Mouse (Mus musculus) MEL (cell line): ENCODE measurements at regions not wholly inside any gene's neighbourhood (a gene's known extent, or its start where the extent isn't known, plus 50 kb on each side); places are given as distances from the start of the nearest gene placed in this dataset.

Source experiments
- CTCF ChIP-seq, 3 experiments: IDR thresholded peaks in 2 of 3; conservative IDR thresholded peaks in 1 of 3; 2 replicates each; pipeline ENCODE4 v1.5.1; 2011 to 2012; ENCODE audit warnings: low read length in 3 of 3, low read depth in 2 of 3, mild to moderate bottlenecking in 2 of 3, improper control_type of control experiment in 1 of 3, inconsistent platforms in 1 of 3, mixed read lengths in 1 of 3, moderate library complexity in 1 of 3; ENCODE audit not compliant: control insufficient read depth in 1 of 3, insufficient read depth in 1 of 3, poor library complexity in 1 of 3, severe bottlenecking in 1 of 3
- ELF1 ChIP-seq: IDR thresholded peaks from 2 replicates; pipeline ENCODE4 v1.6.1; 2014; ENCODE audit warnings: low read depth, mild to moderate bottlenecking, inconsistent platforms, low read length, improper control_type of control experiment, moderate library complexity
- HCFC1 ChIP-seq: IDR thresholded peaks from 2 replicates; pipeline ENCODE4 v1.6.1; 2012; ENCODE audit warnings: low read depth, mild to moderate bottlenecking, inconsistent platforms, low read length, improper control_type of control experiment, moderate library complexity
- MAX ChIP-seq: IDR thresholded peaks from 2 replicates; pipeline ENCODE4 v1.6.1; 2011; ENCODE audit warnings: low read length, improper control_type of control experiment
- MXI1 ChIP-seq: IDR thresholded peaks from 2 replicates; pipeline ENCODE4 v1.6.1; 2011; ENCODE audit warnings: mild to moderate bottlenecking, low read depth, low read length, improper control_type of control experiment
- POLR2A ChIP-seq, 2 experiments: IDR thresholded peaks; 2 replicates each; pipeline ENCODE4 v1.6.1; 2011 to 2012; ENCODE audit warnings: low read length in 2 of 2, mild to moderate bottlenecking in 2 of 2, control low read depth in 1 of 2, improper control_type of control experiment in 1 of 2, low read depth in 1 of 2, moderate library complexity in 1 of 2; ENCODE audit not compliant: control insufficient read depth in 1 of 2, insufficient read depth in 1 of 2, poor library complexity in 1 of 2
- POLR2AphosphoS5 ChIP-seq: IDR thresholded peaks from 2 replicates; pipeline ENCODE4 v1.6.1; 2012; ENCODE audit warnings: low read depth, borderline replicate concordance, mild to moderate bottlenecking, inconsistent platforms, low read length, moderate library complexity, mixed read lengths
- UBTF ChIP-seq: IDR thresholded peaks from 2 replicates; pipeline ENCODE4 v1.6.1; 2012; ENCODE audit warnings: low read depth, mild to moderate bottlenecking, inconsistent platforms, low read length, improper control_type of control experiment, moderate library complexity, borderline replicate concordance; ENCODE audit not compliant: insufficient read depth
- ZC3H11A ChIP-seq: IDR thresholded peaks from 2 replicates; pipeline ENCODE4 v1.6.1; 2012; ENCODE audit warnings: low read depth, mild to moderate bottlenecking, inconsistent platforms, low read length, improper control_type of control experiment
- ZKSCAN1 ChIP-seq: IDR thresholded peaks from 2 replicates; pipeline ENCODE4 v1.6.1; 2012; ENCODE audit warnings: low read depth, mild to moderate bottlenecking, inconsistent platforms, low read length, improper control_type of control experiment, moderate library complexity
- ZMIZ1 ChIP-seq: IDR thresholded peaks from 2 replicates; pipeline ENCODE4 v1.6.1; 2012; ENCODE audit warnings: low read depth, mild to moderate bottlenecking, inconsistent platforms, low read length, improper control_type of control experiment, moderate library complexity

DNA sequence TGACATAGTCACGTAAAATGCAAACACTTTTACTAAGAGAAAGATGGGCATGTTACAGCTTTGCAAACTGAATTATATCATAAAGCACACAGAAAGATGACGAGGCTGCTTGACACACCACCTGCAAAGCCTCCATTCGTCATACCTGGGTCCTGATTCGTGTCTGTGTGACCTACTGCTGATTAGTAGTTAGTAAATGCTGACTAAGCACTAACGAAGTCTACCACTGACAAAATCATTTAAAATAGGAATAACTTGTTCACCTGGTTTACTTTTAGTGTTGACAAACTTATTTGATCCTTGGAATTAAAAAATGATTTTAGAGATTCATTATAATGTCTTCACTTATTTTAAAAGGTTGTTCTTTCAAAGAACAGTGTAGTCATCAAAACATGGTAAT is 71.3 kb downstream of the 4933402N22Rik start:
- TF ChIP-seq ZKSCAN1 (no peak), ELF1 (no peak), ZC3H11A (no peak), MAX (no peak), MXI1 (no peak), POLR2A (IDR thresholded peaks at IDR 0.05; ENCODE audit: control insufficient read depth in 1 of 2, insufficient read depth in 1 of 2, low read depth in 1 of 2, low read length in 2 of 2, poor library complexity in 1 of 2) (no peak), POLR2AphosphoS5 (no peak), HCFC1 (no peak), ZMIZ1 (no peak), UBTF (no peak), CTCF (IDR thresholded peaks at IDR 0.05 in 2 of 3, conservative IDR thresholded peaks at IDR 0.05 in 1 of 3; ENCODE audit: control insufficient read depth in 1 of 3, insufficient read depth in 1 of 3, low read depth in 2 of 3, low read length in 3 of 3, poor library complexity in 1 of 3, severe bottlenecking in 1 of 3) (no peak)
